Mouse (Mus musculus) forebrain, embryonic 14.5 days (tissue): ENCODE measurements around the gene Foxg1. TPM values are rescaled to one million over a fixed set of nuclear protein-coding genes. Genes with fewer than 3 reads are reported as not detected.

Experiments
- ATAC-seq: fragments of 200-750 bp; cut with Nextera tagmentation; 2 replicates; pipeline ENCODE4 v1.8.0; 2017; ENCODE audit warnings: mild to moderate bottlenecking, moderate library complexity
- DNase-seq: peaks from one replicate; pipeline ENCODE4 v3.0.0-alpha.2; 2015; ENCODE audit warnings: low spot score
- H3K27ac ChIP-seq: fragments of 300-500 bp; sonication (generic); 2 replicates; pipeline ENCODE4 v1.5.1; 2014; ENCODE audit warnings: low read depth, mild to moderate bottlenecking, control low read depth, low read length, moderate library complexity
- H3K27me3 ChIP-seq: fragments of 300-500 bp; sonication (generic); replicated peaks from 2 replicates; pipeline ENCODE4 v1.6.1; 2014; ENCODE audit warnings: low read length, control low read depth, mixed read lengths; ENCODE audit not compliant: control insufficient read depth, insufficient read depth
- H3K36me3 ChIP-seq: fragments of 300-500 bp; sonication (generic); 2 replicates; pipeline ENCODE4 v1.6.1; 2014; ENCODE audit warnings: low read length, control low read depth; ENCODE audit not compliant: control insufficient read depth, insufficient read depth
- H3K4me1 ChIP-seq: fragments of 300-500 bp; sonication (generic); 2 replicates; pipeline ENCODE4 v1.6.1; 2014; ENCODE audit warnings: antibody characterized with exemption, low read length, control low read depth; ENCODE audit not compliant: control insufficient read depth, insufficient read depth
- H3K4me2 ChIP-seq: fragments of 300-500 bp; sonication (generic); 2 replicates; pipeline ENCODE4 v1.6.1; 2014; ENCODE audit warnings: mild to moderate bottlenecking, control low read depth, low read length
- H3K4me3 ChIP-seq: fragments of 300-500 bp; sonication (generic); 2 replicates; pipeline ENCODE4 v1.5.1; 2014; ENCODE audit warnings: low read depth, low read length, control low read depth
- H3K9ac ChIP-seq: fragments of 300-500 bp; sonication (generic); 2 replicates; pipeline ENCODE4 v1.6.1; 2014; ENCODE audit warnings: mild to moderate bottlenecking, low read length, control low read depth, moderate library complexity
- H3K9me3 ChIP-seq: fragments of 300-500 bp; sonication (generic); replicated peaks from 2 replicates; pipeline ENCODE4 v1.6.1; 2016; ENCODE audit warnings: low read length, control low read depth, mixed read lengths; ENCODE audit not compliant: control insufficient read depth
- WGBS: fragments of 180-500 bp; shearing (Covaris S2); extraction: QIAGEN DNeasy Blood & Tissue Kit; methylation state at CpG from one replicate; pipeline ENCODE4 v1.1.7; 2014; 5-methylcytosine and 5-hydroxymethylcytosine counted together
- polyA plus RNA-seq: library from polyadenylated mRNA; unstranded; fragments of >200 nt; fragmentation: Nextera tagmentation; extraction: Ambion mirVana; gene quantifications from 2 replicates; pipeline ENCODE4 v1.2.1, GENCODE M21; 2014

The Foxg1 gene
- 72.6 and 77.7 TPM in 2 replicates for polyA plus RNA-seq

GRCm38 (mm10) chr12:49382565-49383520 is at the start of gene Foxg1:
Foxg1 (plus strand) TSS chr12:49382660.
- WGBS = under 1% methylated on average over 59 of the region's 61 CpGs
- Histone ChIP-seq H3K4me1 (no peaks in the 10 kb centered on the region), H3K9ac (peak within 1 kb of the TSS; percentile 100), H3K36me3 (peaks cover 16% of the 10 kb centered on the region), H3K4me3 (peak within 1 kb of the TSS; percentile 95), H3K27me3 (0 out of 2 replicates have a peak, but pooled peaks cover 6% of the 10 kb centered on the region), H3K27ac (peak within 1 kb of the TSS; percentile 100), H3K9me3 (no peaks in the 10 kb centered on the region), H3K4me2 (peak within 1 kb of the TSS; percentile 64)
- peak; percentile 1 for ATAC-seq
- DNase-seq = peak; percentile 80

- H3K27me3 ChIP-seq = no peaks in the 10 kb centered on the region
- WGBS = 95% methylated on average over 10 of the region's 10 CpGs
- no peak overlapping the region for H3K27ac ChIP-seq
- no peaks in the 10 kb centered on the region for H3K36me3 ChIP-seq
- no peak for DNase-seq
- H3K4me1 ChIP-seq = no peaks in the 10 kb centered on the region
- no peak overlapping the region for H3K4me3 ChIP-seq
- H3K9ac ChIP-seq = no peak overlapping the region
- no peak for ATAC-seq
- H3K9me3 ChIP-seq = no peaks in the 10 kb centered on the region
- H3K4me2 ChIP-seq = no peak overlapping the region
These were observed 32.8 kb upstream of the Foxg1 start for GRCm38 (mm10) chr12:49349697-49350096.

- 47% methylated on average over 1 of the region's 1 CpGs for WGBS
- peaks cover 8% of the 10 kb centered on the region; the same call in 1 of the 2 replicates for H3K4me1 ChIP-seq
- H3K27ac ChIP-seq = no peak overlapping the region
- H3K9ac ChIP-seq = no peak overlapping the region
- no peaks in the 10 kb centered on the region for H3K36me3 ChIP-seq
- no peaks in the 10 kb centered on the region for H3K27me3 ChIP-seq
- ATAC-seq (no peak), DNase-seq (peak; percentile 77)
- no peak overlapping the region for H3K4me2 ChIP-seq
- no peak overlapping the region for H3K4me3 ChIP-seq
- H3K9me3 ChIP-seq = no peaks in the 10 kb centered on the region
These were observed 13.5 kb upstream of the Foxg1 start for GRCm38 (mm10) chr12:49368931-49369330.

GRCm38 (mm10) chr12:49372170-49372569 is 10.3 kb upstream of the Foxg1 start:
- Histone ChIP-seq H3K4me3 (no peak overlapping the region), H3K9ac (no peak overlapping the region), H3K27me3 (no peaks in the 10 kb centered on the region), H3K9me3 (no peaks in the 10 kb centered on the region), H3K4me2 (no peak overlapping the region), H3K27ac (no peak overlapping the region), H3K4me1 (peaks cover 8% of the 10 kb centered on the region; the same call in 1 of the 2 replicates), H3K36me3 (no peaks in the 10 kb centered on the region)
- ATAC-seq (no peak), DNase-seq (peak; percentile 93)

- Histone ChIP-seq H3K9me3 (no peaks in the 10 kb centered on the region), H3K4me2 (peak overlapping the region; percentile 64), H3K36me3 (no peaks in the 10 kb centered on the region), H3K27ac (peak overlapping the region; percentile 86), H3K9ac (peak overlapping the region; percentile 75), H3K4me3 (peak overlapping the region; percentile 95; the same call in 1 of the 2 replicates), H3K4me1 (peaks cover 8% of the 10 kb centered on the region; the same call in 1 of the 2 replicates), H3K27me3 (no peaks in the 10 kb centered on the region)
- no peak for ATAC-seq
- DNase-seq = peak; percentile 74
- WGBS = 8% methylated on average over 5 of the region's 5 CpGs
These were observed 9.3 kb upstream of the Foxg1 start for GRCm38 (mm10) chr12:49373176-49373575.

- Histone ChIP-seq H3K36me3 (no peaks in the 10 kb centered on the region), H3K27me3 (no peaks in the 10 kb centered on the region), H3K9ac (peak overlapping the region; percentile 75), H3K4me2 (peak overlapping the region; percentile 64), H3K9me3 (no peaks in the 10 kb centered on the region), H3K4me1 (peaks cover 8% of the 10 kb centered on the region; the same call in 1 of the 2 replicates), H3K4me3 (peak overlapping the region; percentile 95), H3K27ac (peak overlapping the region; percentile 86)
- DNase-seq = peak; percentile 61
- no peak for ATAC-seq
- under 1% methylated on average over 24 of the region's 24 CpGs for WGBS
These were observed 8.4 kb upstream of the Foxg1 start for GRCm38 (mm10) chr12:49373821-49374605.

GRCm38 (mm10) chr12:49374606-49374995 is 7.9 kb upstream of the Foxg1 start:
- Histone ChIP-seq H3K9me3 (no peaks in the 10 kb centered on the region), H3K27me3 (no peaks in the 10 kb centered on the region), H3K9ac (peak overlapping the region; percentile 75), H3K4me3 (peak overlapping the region; percentile 95), H3K27ac (peak overlapping the region; percentile 86), H3K4me2 (peak overlapping the region; percentile 64), H3K4me1 (peaks cover 8% of the 10 kb centered on the region; the same call in 1 of the 2 replicates), H3K36me3 (no peaks in the 10 kb centered on the region)
- ATAC-seq (no peak; the same call in 1 of the 2 replicates), DNase-seq (peak; percentile 88)
- under 1% methylated on average over 14 of the region's 14 CpGs for WGBS

GRCm38 (mm10) chr12:49375427-49376317 is 6.8 kb upstream of the Foxg1 start:
- peaks cover 8% of the 10 kb centered on the region; the same call in 1 of the 2 replicates for H3K4me1 ChIP-seq
- H3K27me3 ChIP-seq = 0 out of 2 replicates have a peak, but pooled peaks cover 6% of the 10 kb centered on the region
- DNase-seq = peak; percentile 79
- H3K4me2 ChIP-seq = peak overlapping the region; percentile 64
- peak overlapping the region; percentile 100 for H3K27ac ChIP-seq
- H3K9me3 ChIP-seq = no peaks in the 10 kb centered on the region
- peak; percentile 11; the same call in 1 of the 2 replicates for ATAC-seq
- no peaks in the 10 kb centered on the region for H3K36me3 ChIP-seq
- peak overlapping the region; percentile 95 for H3K4me3 ChIP-seq
- under 1% methylated on average over 15 of the region's 15 CpGs for WGBS
- peak overlapping the region; percentile 100 for H3K9ac ChIP-seq
